Mouse (Mus musculus) cortical plate, adult 2 months (tissue): ENCODE results near the gene Bola2. TPM values are rescaled to one million over a fixed set of nuclear protein-coding genes. Genes with fewer than 3 reads are reported as not detected.
"Not testable (repeated sequence)": the region's sequence is repeated elsewhere in the genome, so short reads cannot be mapped to it uniquely, and the experiment has no call there.

ENCODE experiments used
- H3K27ac ChIP-seq: fragments of 200-500 bp; 2 replicates; pipeline ENCODE4 v1.5.1; 2012; ENCODE audit warnings: low read length, control low read depth, inconsistent platforms; ENCODE audit not compliant: insufficient read depth
- H3K4me1 ChIP-seq: fragments of 200-500 bp; 2 replicates; pipeline ENCODE4 v1.6.1; 2011; ENCODE audit warnings: low read length; ENCODE audit not compliant: control insufficient read depth, insufficient read depth
- H3K4me3 ChIP-seq: fragments of 200-500 bp; 2 replicates; pipeline ENCODE4 v1.5.1; 2011; ENCODE audit warnings: mild to moderate bottlenecking, low read length, control low read depth; ENCODE audit not compliant: insufficient read depth
- CTCF ChIP-seq: fragments of 200-500 bp; IDR thresholded peaks from 2 replicates; pipeline ENCODE4 v1.5.1; 2011; ENCODE audit warnings: mild to moderate bottlenecking, control low read depth, low read length; ENCODE audit not compliant: insufficient read depth; ENCODE audit errors: extremely low read depth
- POLR2A ChIP-seq: fragments of 200-500 bp; IDR thresholded peaks from 2 replicates; pipeline ENCODE4 v1.6.1; 2011; ENCODE audit warnings: mild to moderate bottlenecking, low read length, control low read depth; ENCODE audit not compliant: insufficient read depth; ENCODE audit errors: extremely low read depth
- polyA plus RNA-seq: library from polyadenylated mRNA; depleted of rRNA; stranded (reverse); fragments of >200 nt; gene quantifications from 2 replicates; pipeline ENCODE4 v1.2.3, GENCODE M21; 2012

Gene Bola2
- polyA plus RNA-seq, 1 experiment: 51.2 TPM

DNA sequence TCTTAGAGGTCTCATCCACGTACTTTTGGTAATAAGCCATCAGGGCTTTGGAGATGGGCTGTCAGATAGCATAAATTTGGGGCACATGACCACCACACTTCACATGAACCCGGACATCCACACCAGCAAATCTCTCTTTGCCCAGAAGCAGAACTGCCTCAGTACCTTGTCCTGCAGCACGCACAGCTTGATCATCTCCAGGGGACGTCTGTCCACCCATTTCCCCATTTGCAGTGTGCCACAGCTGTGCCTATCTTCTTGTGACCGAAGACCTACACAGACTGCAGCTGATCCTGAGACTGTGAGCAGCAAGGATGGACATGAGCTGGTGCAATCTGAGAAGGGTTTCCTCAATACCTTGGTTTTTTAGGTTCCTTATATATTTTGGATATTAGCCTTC is 30.5 kb downstream of the Bola2 start:
- no peak overlapping the region for H3K27ac ChIP-seq
- no peak overlapping the region for H3K4me3 ChIP-seq
- H3K4me1 ChIP-seq: no peaks in the 10 kb centered on the region
- TF ChIP-seq POLR2A (no peak), CTCF (no peak)

DNA sequence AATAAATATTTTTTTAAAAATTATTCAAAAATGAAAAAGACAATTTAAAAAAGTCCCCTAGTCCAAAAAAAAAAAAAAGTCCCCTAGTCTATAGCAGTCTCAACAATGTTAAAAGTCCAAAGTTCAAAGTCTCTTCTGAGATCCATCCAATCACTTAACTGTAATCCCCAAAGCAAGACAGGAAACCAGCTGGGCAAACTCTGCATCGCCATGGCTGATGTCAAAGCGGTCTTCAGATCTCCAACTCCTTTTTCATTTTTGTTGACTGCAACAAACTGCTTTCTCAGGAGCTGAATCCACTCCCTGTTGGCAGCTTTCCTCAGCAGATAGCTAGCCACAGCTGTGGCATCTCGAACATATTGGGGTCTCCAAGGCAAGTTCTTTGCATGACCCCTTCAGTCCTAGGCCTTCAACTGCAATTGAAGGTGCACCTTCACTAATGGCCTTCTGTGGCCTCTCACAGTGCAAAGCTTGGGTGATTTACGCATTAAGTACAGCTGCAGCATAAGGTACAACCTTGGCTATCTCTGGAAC is 35.1 kb downstream of the Bola2 start:
- H3K4me3 ChIP-seq, H3K4me1 ChIP-seq, H3K27ac ChIP-seq: not testable (repeated sequence)

DNA sequence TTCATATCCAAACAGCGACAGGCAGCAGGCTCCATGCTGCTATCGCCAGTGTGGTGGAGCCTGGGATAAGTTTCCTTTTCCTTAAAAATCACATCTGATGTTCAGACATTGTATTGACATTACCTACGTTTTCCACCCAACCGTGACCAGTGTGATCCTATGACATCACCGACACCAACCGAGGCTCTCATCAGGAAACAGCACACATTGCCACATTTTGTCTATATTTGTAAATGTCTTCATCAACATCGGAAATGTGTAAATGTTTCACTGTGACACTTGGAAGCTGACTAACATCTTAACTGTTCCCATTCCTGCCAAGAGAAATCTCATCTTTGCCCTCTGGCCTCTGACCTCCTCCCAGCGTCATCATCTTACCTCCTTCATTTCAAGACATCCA is 40.9 kb downstream of the Bola2 start:
- Histone ChIP-seq H3K4me1 (peaks cover 9% of the 10 kb centered on the region), H3K4me3 (no peak overlapping the region), H3K27ac (no peak overlapping the region)
- TF ChIP-seq CTCF (no peak), POLR2A (no peak)

DNA sequence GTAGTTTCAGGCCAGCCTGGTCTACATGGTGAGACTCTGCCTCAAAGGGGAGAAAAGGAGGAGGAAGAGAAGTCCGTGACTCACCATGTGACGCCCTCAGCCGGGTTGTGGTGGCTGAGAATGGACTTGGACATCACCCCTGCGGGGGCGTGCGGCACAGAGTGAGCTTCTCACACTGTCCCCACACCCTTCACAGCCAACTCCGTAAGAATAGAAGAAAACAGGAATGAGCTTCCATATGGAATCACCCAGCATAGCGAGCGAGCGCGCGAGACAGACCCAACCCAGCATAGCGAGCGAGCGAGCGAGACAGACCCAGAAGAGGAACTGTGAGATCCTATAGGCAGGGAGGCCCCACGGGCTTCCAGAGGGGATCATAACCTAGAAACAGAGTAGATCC is 44.4 kb downstream of the Bola2 start:
- Histone ChIP-seq H3K4me1 (peaks cover 10% of the 10 kb centered on the region), H3K4me3 (no peak overlapping the region), H3K27ac (0 out of 2 replicates have a peak overlapping the region, but pooled peaks have one; percentile 15)
- TF ChIP-seq CTCF (no peak), POLR2A (no peak)

DNA sequence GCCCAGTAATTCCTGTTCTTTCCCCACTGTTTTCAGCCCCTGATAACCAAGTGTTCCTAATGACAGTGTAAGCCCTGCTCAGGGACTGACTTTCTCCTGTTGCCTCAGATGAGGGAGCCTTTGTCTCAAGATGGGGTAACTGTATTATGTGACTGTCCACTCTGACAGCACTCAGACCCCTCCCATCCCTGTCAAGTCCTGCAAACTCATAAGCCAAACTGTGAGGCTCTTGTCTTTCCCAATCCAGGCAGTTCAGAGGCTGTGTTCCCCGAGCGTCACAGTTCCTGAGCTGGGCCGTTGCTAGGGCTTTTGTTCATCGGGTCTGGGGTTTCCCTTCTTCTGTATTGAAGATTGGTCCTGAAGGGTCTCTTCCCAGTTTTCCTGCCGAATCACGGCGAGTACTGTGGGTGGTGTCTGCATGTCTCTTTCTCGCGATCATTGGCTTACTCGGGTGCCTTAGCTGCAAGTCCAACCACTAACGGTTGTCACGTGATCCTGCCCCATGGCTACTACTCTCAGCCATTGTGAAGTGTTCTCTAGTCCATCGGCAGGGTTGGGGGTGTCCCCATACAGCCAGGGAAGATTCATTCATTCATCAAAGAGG is 45.0 kb downstream of the Bola2 start:
- Histone ChIP-seq H3K4me1 (peaks cover 10% of the 10 kb centered on the region), H3K4me3 (no peak overlapping the region), H3K27ac (0 out of 2 replicates have a peak overlapping the region, but pooled peaks have one; percentile 15)
- TF ChIP-seq POLR2A (no peak), CTCF (no peak)

DNA sequence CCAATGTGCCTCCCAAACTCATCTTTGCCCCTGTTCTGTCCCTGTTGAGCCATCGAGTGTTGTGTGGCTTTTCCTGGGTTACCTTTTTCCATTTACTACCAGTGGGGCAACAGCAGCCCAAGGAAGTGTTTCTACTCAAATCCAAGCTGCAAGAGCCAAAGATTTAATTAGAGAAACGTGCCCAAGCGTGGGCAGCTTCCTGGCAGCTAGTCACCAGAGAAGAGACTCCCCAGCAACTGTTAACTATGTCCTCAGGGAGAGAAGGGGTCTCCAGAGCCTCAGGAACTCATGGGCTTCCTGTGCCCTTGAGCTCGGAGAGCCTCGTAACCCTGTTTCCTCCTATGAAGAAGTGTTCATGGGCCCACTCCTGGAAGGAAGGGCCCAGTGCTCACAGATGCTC is 45.8 kb downstream of the Bola2 start:
- peaks cover 10% of the 10 kb centered on the region for H3K4me1 ChIP-seq
- no peak overlapping the region for H3K27ac ChIP-seq
- TF ChIP-seq POLR2A: no peak
- TF ChIP-seq CTCF: no peak
- no peak overlapping the region for H3K4me3 ChIP-seq

DNA sequence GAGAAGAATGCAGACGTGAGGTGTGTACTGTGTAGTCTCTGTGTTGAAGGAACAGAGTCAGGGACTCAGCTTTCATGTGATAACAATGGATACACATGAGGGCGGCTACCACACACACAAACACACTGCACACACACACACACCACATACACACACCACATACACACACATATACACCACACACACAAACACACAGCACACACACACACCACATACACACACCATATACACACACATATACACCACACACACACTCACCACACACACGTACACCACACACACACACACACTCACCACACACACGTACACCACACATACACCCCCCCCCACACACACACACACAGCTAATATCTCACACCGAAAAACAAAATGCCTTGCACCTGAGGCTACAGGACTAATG is 46.3 kb downstream of the Bola2 start:
- H3K4me1 ChIP-seq: peaks cover 10% of the 10 kb centered on the region
- TF ChIP-seq POLR2A (no peak), CTCF (no peak)
- no peak overlapping the region for H3K27ac ChIP-seq
- no peak overlapping the region for H3K4me3 ChIP-seq

DNA sequence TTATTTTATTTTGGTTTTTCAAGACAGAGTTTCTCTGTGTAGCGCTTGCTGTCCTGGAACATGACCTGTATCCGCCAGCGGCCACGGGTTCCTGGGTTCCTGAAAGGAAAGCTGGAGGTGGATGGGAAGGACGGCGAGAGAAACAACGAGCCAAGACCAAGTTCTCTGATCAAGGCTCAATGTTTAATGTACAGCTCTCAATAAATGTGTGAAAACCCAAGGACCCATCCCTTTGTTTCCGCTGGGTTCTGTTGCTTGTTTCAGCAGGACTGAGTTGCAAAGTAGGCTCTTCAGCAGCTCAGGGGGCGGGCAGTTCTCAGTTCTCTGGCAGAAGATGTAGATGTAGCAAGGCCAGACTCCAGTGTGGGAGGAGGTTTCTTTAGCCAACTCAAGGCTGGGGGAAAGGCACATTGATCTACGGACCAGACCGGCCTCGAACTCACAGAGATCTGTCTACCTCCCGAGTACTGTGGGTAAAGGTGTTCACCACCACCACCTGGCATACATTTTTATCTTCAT is 46.8 kb downstream of the Bola2 start:
- H3K4me3 ChIP-seq: no peak overlapping the region
- TF ChIP-seq POLR2A (no peak), CTCF (no peak)
- H3K4me1 ChIP-seq: peaks cover 10% of the 10 kb centered on the region
- H3K27ac ChIP-seq: no peak overlapping the region

DNA sequence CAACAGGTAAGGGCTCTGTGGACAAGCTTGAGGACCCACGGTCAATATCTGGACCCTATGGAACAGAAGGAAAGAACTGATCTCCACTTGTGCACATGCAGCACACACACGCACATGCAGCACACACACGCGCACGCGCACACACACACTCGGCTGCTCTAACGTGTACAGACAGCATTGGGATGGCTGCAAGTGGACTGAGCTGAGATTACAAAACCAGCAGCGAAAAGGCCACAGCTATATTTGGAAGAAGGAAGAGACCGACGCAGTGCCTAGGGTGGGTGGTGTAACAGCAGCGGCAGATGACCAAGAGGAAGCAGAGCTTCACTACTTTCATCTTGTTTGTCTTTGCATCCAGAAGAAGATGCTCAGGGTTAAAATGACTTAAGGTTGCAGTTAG is 50.9 kb downstream of the Bola2 start:
- TF ChIP-seq CTCF (no peak), POLR2A (0 out of 2 replicates have a peak, but pooled peaks have one; percentile 7)
- Histone ChIP-seq H3K27ac (no peak overlapping the region), H3K4me1 (peaks cover 2% of the 10 kb centered on the region; the same call in 1 of the 2 replicates), H3K4me3 (no peak overlapping the region)

DNA sequence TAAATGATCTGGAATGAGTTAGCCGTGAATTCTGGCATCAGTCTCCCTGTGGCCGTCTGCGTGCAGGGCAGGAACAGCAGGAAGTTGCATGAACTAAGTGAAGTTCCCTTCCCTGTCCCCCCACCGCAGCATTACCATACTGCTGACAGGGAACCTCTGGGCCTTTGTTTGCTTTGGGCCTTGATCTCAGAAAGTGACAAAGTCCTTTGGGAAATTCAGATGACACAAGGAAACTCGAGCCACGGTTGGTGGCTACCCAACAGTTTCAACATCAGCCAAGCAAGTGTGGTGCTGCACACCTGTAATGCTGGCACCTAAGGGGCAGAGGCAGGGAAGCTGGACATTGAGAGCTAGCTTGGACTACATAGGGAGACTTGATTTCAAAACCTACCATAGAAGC is 51.6 kb downstream of the Bola2 start:
- TF ChIP-seq CTCF (no peak), POLR2A (no peak)
- no peaks in the 10 kb centered on the region for H3K4me1 ChIP-seq
- no peak overlapping the region for H3K4me3 ChIP-seq
- no peak overlapping the region for H3K27ac ChIP-seq
